Mouse (Mus musculus): Measurements from ENCODE around the gene Ptprj. TPM values are rescaled to one million over a fixed set of nuclear protein-coding genes. Genes with fewer than 3 reads are reported as not detected.
"Not testable (repeated sequence)": the region's sequence is repeated elsewhere in the genome, so short reads cannot be mapped to it uniquely, and the experiment has no call there.

Gene Ptprj
- total RNA-seq, 4 experiments from 2014 or later = 108 to 115 (median 111) TPM

GRCm38 (mm10) chr2:90486226-90486755 lies 94.2 kb downstream of the Ptprj start:
- DNase-seq (ENCODE audit: low spot score in 2 of 2) = no peak

DNA sequence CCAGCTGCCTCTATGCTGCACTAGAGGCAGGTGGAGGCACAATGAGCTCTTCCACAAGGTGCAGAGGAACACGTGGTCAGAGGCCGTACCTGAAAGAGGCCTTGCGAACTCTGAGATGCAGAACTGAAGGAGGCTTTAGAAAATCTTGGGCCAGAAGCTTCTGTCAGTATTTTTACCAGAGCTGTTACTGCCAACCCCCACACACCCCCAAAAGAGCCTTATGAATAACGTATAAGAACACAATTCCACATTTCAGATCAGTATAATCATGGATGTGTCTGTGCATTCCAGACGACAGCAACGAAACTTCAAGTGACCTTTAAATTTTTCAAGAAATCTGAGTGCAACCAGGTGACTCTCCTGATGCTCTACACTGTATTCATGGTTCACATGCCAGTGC lies 98.9 kb downstream of the Ptprj start:
- no peak for DNase-seq (ENCODE audit: low spot score in 2 of 2)

DNA sequence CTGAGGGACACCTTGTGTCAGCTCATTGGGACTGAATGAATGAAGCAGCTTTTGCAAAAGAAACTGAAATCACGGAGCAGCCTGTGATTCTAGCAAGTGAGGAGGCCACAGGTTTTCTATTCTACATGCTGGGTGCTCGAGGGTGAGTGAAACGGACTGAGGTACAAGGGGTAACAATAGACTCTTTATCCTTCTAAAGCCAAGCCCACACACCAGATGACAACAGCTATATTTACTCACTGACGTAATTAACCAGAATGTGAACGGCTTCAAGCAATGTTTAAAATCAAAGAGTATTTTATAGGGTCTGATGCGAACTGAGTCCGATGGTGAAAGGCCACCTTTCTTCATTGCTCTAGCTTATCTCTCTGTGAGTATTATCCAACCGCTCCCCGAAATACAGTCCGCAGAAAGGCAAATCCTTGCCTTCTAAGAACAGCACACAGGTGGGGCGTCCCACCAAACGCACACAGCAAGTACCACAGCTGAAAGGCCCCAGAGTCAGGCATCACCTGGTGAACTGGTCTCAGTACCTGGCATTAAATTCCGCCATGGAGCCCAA lies 99.6 kb downstream of the Ptprj start:
- no peak for DNase-seq (ENCODE audit: low spot score in 2 of 2)

- no peak for DNase-seq (ENCODE audit: low spot score in 2 of 2)
Measured at GRCm38 (mm10) chr2:90478531-90478930, 101.9 kb downstream of the Ptprj start.

GRCm38 (mm10) chr2:90477617-90478016 lies 102.8 kb downstream of the Ptprj start:
- no peak for DNase-seq (ENCODE audit: low spot score in 2 of 2)

DNA sequence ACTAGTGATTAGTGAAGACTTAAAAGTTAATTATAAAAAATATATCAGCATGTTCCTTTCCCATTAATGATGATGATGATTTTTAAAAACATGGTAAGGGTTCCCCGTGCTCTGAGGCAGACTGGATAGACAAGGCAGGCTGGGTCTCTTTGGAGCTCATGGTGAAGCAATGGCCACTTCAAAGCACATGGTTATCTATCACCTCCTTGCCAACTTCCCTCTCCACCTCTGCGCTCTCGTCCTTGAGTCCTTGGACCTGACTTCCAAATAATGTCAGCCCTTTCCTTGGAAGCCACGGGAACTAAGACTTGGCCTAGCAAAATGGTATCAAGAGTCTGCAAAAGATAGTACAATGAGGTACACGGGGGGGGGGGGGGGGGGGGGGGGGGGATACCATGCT lies 103.7 kb downstream of the Ptprj start:
- no peak for DNase-seq (ENCODE audit: low spot score in 2 of 2)

DNA sequence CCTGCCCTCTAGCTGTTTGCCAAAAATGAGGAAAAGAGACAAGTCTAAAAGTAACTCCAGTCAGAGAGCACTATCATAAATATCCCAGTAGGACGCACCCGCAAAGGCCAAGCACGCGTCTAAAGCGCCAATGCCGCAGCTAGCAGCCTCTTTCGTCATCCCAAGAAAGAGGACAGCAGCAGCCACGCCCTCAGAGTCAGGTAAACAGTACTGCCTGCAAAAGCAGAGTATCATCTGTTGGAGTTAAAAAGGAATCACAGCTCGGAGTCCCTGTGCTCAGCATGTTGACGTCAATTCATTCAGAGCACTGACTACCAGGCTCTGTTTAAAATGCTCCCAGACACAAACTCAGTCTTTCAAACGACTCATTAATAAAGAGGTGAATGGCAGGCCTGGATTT lies 104.1 kb downstream of the Ptprj start:
- DNase-seq (ENCODE audit: low spot score in 2 of 2) = no peak

GRCm38 (mm10) chr2:90474593-90475405 lies 105.6 kb downstream of the Ptprj start:
- DNase-seq (ENCODE audit: low spot score in 2 of 2) = peak; percentile 72 to 84

DNA sequence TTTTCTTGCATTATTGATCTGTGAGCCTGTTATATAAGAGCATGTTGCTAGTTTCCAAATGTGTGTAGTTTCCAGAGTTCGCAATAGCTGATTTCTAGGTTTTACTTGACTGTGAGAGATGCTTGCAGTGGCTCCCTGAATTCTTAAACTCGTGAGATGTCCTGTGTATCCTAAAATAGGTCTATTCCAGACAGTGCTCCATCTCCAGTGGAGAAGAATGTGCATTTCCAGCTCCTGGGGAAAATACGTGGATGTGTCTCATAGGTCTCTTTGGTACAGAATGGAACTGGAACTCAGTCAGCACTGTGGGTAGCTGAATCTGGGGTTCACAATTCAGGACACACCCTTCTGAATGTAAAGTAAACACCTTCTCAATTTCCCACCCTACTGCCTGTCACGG lies 107.7 kb downstream of the Ptprj start:
- DNase-seq (ENCODE audit: low spot score in 2 of 2) = no peak

DNA sequence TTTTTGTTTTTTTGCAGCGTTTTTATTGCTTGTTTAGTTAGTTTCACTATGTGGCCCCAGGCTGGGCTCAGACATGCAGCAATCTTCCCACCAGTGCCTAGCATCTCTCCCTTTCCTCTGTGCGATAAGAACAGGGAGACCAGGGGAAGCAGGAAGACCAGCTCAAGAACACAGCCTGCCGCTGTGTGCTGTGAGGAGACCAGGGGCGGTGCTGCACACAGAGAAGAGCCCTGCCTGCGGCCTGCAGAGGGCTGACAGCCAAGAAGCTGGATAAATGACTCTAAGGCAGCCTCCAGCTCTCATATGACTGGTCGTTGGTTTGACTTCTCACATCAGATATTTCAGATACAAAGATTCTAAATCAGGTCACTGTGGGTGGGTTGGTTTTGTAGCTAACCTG lies 110.3 kb downstream of the Ptprj start:
- no peak for DNase-seq (ENCODE audit: low spot score in 2 of 2)

GRCm38 (mm10) chr2:90466480-90466879 lies 114.0 kb downstream of the Ptprj start:
- peak in 1 of 2 experiments; percentile 51 for DNase-seq (ENCODE audit: low spot score in 2 of 2)

GRCm38 (mm10) chr2:90463735-90464134 lies 116.7 kb downstream of the Ptprj start:
- no peak for DNase-seq (ENCODE audit: low spot score in 2 of 2)

- DNase-seq (ENCODE audit: low spot score in 2 of 2) = no peak
Measured at GRCm38 (mm10) chr2:90462252-90462651, 118.2 kb downstream of the Ptprj start.

DNA sequence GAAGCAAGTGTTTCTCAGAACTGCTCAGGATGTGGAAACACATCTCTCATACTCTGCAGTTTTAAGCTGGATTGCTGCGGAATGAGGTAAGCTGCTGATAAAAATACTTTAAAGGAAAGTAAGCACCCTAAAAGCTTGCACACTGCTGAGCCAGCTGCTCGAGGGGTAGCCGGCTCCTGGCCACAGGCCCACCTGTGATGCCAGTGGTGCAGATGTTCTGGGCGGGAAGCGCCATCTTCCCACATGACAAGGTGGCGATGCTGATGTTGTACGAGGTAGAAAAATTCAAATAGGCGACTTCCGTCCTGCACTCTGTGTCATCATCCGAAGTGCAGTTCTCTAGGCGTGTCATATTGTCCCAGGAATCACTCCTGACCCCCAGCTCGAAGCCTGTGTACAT lies 122.5 kb downstream of the Ptprj start:
- DNase-seq (ENCODE audit: low spot score in 2 of 2) = no peak

DNA sequence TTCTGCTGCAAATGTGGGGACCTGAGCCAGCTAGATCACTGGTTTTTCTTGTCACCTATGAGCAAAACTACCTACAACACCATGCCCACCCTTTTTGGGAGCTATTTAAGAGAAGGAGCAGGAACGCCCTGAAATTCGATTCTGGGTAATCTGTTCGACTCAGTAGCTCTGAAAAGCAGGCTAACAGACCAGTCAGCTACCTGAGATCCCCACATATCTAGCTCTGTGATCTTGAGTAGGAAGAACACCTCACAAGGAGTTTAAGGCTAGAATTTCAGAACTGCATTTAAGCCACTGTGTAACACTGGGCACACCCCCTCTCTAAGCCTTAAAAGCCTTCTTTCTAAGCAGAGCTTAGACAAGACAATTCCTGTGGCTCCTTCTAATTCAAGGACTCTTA lies 128.1 kb downstream of the Ptprj start:
- no peak for DNase-seq (ENCODE audit: low spot score in 2 of 2)

DNA sequence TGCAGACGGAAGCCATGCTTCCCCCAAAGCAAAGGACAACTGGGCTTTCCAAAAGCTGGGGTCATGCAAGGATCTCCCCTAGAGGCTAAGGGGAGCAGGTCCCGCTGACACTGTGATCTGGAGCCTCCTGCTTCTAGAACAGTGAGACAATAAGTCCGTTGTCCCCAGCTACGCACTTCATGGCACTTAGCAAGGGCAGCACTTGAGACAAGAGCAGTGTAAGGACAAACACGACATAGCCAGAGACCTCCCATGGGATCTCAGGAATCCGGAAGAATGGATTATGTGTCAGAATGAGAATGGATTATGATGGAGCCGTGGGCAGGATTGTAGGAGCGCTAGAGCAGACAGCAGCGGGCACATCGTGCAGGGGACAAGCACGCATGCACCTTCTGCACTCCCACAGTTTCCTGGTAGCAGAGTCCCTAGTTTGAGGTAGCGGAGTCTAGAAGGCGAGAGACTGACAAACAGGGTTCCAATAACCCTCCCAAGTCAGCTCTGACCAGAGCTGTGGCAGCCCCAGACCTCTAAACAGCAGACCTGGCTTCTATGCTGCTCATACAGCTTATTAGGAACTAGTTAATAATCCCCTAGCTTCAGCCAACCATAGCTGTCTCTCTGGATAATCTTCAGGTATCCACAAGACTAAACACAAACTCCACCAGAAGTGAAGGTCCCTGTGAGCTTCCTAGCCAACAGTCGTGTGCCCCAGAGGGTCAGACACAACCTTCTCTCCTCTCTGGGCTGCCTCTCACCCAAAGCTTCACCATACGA lies 131.3 kb downstream of the Ptprj start:
- DNase-seq (ENCODE audit: low spot score in 2 of 2) = no peak

DNA sequence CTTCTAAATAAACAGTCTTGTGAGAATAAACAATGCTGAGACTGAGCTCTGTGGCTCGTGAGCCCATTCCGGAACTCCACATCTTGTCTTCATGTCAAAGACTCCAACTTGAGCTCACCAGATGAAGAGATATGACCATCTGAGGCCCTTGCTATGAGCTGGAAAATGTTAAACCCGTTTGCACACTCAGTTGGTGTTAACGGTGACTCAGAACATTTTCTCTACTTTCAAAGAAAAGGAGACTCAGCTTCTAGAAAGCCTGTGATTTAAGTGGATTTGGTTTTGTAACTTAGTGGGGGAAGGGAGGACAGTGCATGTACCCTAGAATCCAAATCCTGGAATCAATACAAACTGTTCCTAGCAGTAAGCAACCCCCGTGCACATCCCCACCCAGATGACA lies 136.6 kb downstream of the Ptprj start:
- no peak for DNase-seq (ENCODE audit: low spot score in 2 of 2)

DNA sequence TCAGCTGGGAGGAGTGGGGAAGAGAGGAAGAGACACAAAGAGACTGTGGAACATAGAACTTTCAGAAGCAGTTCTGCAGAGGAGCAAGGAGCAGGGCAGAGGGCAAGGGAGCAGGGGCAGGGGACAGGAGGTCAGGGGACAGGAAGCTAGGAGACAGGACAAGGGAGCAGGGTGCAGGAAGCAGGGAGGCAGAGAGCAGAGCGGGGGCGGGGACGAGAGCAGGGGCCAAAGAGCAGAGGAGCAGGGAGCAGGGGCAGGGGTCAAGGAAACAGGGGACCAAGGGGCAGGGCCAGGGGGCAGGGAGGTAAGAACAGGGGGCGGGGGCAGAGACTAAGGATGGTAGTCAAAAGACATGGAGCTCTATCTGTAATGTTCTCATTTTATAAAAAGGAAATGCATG lies 138.6 kb downstream of the Ptprj start:
- not testable (repeated sequence) for DNase-seq (ENCODE audit: low spot score in 2 of 2)

GRCm38 (mm10) chr2:90440169-90440568 lies 140.3 kb downstream of the Ptprj start:
- peak in 1 of 2 experiments; percentile 2 for DNase-seq (ENCODE audit: low spot score in 2 of 2)

DNA sequence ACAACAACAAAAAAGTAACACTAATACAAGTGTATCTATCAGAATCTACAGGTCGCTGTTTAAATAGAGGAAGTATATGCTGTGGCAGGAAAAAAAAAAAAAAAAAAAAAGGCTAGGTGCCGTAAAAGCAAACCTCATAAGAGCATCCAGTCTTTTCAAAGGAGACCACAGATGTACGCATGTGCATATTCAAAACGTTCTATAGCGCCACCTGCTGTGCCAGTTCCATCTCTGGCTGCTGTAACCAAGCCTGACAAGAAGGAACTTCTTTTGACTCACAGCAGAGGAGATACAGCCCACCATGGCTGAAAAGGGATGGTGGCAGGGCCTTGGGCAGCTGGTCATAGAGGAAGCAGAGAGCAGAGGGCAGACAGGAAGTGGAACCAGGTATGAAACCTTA lies 143.0 kb downstream of the Ptprj start:
- not testable (repeated sequence) for DNase-seq (ENCODE audit: low spot score in 2 of 2)

- DNase-seq (ENCODE audit: low spot score in 2 of 2) = not testable (repeated sequence)
Measured at GRCm38 (mm10) chr2:90429782-90430181, 150.7 kb downstream of the Ptprj start.

All from layer of hippocampus, adult 8-10 months (tissue).